Mouse (Mus musculus): ENCODE data around the gene Zkscan3.
"Not testable (repeated sequence)": the region's sequence is repeated elsewhere in the genome, so short reads cannot be mapped to it uniquely, and the experiment has no call there.

Gene Zkscan3

DNA sequence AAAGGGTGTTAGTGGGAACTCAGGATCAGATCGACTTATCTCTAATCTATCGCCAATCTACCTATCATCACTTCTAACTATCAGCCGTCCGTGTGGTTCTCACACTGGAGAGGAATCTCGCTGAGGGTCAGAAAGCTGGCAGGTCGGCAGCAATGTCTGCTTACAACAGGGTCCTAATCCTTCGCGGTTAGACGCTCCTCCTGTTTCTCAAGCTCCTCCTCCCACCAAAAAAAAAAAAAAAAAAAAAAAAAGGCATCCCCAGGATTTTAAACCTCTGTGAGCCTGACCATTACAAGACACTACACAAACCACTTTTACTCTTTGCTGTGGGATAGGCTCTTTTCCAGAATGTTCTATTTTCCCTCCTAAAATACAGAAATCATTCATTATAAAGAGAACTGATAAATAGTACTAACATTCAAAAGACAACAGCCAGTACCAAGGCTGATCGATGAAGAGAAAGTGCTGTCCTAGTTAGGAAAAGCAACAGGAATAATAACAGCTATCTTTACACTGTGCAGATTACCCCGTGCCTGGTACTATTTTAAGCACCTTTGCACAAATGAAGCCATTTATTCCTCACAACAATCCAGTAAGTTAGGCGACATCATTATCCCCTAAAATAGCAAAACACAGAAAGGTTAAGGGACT, 794 bp downstream of the Zkscan3 start:
- intact Hi-C loops (cut with DNase I), result loop anchor here (5.0 kb wide), 2 partner anchors 34 to 51 kb away; partner anchors contain the start of gene Zscan26

DNA sequence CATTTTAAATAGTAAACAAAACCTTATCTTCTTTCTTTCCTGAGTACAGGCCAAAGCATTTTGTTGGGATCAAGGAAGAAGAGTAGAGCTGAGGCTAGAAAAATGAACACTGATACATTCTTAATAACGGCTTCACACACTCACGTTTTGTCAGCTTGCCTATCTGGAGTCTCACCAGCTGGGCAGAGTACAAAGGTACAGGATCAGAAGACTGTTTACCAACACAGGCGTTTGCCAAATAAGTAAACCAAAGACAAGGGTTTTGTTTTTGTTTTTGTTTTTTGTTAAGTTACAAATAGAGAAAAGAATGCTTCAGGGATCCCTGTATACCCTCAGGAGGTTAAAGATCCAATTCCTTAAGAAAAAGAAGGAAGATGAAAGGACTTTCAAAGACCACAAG, 1.4 kb downstream of the Zkscan3 start:
- intact Hi-C loops (cut with DNase I), result loop anchor here (5.0 kb wide), 2 partner anchors 34 to 51 kb away; partner anchors contain the start of gene Zscan26

DNA sequence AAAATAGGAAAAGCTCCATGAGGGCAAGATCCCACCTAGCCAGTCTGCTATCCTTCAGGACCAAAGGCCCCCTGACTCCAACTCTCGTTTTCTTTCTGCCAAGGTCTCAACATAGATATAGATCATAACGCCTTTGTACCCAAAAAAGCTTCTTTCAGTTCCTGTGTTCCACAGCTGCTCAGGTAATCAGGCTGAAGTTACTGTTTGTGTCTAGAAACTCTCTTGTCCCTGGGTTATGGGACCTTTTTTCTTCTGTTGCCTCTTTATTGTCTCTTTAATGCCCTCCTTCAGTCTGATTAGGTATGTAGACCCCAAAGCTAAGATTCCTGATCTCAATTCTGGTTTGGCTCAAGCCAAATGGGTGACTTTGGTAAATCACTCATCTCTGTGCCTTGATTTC, 5.1 kb downstream of the Zkscan3 start:
- intact Hi-C loops (cut with DNase I), result no loop called here

DNA sequence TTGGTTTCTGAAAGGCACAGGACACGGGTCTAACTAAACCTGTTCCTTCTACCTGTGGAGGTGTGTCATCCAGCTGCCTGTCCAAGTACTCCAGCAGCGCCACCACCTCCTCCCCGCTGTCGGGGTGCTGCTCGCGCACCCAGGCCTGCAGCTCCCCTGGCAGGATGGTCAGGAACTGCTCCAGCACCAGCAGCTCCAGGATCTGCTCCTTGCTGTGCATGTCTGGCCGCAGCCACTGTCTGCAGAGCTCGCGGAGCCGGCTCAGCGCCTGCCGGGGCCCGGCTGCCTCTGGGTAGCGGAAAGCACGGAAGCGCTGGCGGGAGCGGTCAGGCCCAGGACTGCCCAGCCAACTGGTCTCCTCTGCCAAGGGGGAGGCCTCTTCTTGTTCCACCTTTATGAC, 6.5 kb downstream of the Zkscan3 start:
- intact Hi-C loops (cut with DNase I), result not testable (repeated sequence)

DNA sequence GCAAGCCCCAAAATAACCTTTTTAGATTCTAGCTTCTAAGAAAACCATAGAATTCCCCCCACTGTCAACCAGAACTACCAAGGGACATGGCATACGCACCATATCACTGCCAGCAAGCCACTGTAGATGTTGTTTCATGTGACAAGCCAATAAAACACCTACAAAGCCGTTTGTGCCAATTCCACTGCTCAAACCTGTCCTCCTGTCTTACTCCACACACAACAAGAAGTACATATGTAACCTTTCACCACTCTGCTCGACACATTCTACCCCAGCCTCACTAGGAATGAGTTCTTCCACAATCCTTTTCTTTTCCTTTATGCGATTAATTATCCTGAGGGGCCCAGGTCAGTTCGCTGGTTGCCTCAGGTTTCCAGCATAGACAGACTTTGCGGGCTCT, 6.9 kb downstream of the Zkscan3 start:
- intact Hi-C loops (cut with DNase I), result no loop called here

DNA sequence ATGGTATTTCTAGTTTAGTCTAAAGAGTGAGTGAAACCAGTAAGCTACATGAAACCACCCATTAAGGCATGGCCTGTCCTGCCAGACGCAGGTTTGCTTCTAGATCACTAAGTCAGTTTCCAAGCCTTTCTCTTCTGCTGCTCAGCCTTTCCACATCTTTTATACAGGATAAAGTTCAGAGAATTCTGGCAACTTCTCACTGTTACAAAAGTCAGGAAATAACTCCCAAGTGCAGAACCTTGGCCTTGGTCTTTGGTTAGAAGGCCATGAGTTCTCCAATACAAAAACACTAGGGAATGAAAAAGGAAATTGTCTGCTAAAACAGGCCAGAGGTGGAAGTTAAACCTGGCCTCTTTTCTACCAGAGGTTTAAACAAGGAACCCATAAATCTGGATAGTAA, 7.3 kb downstream of the Zkscan3 start:
- intact Hi-C loops (cut with DNase I), result no loop called here

DNA sequence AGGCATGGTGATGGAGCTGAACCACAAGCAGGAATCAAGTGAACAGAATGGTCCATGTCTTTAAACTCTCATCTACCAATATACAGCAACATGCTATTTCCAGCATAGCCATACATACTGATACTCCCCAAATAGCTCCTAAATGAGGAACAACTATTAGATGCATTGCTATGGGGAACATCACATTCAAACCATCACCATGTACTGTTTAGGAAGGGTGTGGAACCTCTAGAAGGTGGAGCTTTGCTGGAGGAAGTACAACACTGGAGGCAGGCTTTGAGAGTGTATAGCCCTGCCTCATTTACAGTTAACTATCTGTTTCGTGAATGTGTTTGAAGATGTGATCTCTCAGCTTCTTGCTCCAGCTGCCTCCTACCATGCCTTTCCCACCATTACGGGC, 24.8 kb downstream of the Zkscan3 start:
- intact Hi-C loops (cut with DNase I), result no loop called here

DNA sequence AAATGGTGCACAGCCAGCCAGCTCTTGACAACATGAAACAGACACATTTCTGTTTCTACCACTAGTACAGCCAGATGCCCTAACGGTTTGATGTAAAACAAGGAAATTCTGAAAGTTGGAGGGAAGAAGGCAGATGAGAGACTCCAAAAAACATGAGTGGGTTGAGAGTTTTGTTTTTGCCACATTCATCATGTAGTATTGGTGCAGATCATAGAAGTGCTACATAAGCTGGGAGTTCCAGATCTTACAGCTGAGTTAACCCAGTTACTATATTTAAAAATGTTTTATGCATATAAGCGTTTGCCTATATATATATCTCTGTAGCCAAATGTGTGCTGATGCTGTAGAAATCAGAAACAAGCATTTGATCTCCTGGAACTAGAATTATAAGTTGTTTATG, 29.9 kb downstream of the Zkscan3 start:
- intact Hi-C loops (cut with DNase I), result no loop called here

DNA sequence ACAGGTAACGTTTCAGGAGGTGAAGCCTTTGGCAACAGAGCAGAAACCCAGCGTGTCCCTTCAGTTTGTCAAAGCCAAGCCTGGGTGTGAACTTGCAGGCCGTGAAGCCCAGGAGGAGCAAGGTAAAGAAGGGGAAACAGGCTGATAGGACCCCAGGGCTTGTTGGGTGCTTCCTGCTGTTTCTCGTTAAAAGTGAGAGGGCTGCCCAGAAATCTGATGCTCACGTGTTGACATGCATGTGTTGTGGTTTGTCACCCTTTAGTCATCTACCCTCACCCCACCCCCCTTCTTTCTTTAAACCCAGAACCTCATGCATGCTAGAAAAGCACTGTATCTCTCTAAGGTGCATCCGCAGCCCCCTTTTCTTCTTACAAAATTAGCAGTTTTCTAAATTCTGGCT, 35.9 kb downstream of the Zkscan3 start:
- intact Hi-C loops (cut with DNase I), result loop anchor here (5.0 kb wide), 2 partner anchors 36 to 166 kb away; partner anchors contain the start of genes Zkscan3 and Zkscan8

DNA sequence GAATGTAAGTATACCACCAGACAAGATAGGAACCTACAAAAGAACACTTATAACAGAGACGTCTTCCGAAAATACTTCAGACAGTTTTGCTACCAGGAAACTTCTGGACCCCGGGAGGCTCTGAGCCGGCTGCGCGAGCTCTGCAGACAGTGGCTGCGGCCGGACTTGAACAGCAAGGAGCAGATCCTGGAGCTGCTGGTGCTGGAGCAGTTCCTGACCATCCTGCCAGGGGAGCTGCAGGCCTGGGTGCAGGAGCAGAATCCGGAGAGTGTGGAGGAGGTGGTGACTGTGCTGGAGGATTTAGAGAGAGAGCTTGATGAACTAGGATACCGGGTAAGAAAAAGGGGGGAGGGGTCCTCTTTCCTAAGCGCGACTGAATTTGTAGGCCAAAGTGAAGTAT, 38.8 kb downstream of the Zkscan3 start:
- intact Hi-C loops (cut with DNase I), result loop anchor here (5.0 kb wide), 2 partner anchors 89 to 144 kb away; partner anchors contain the start of gene Zscan26

DNA sequence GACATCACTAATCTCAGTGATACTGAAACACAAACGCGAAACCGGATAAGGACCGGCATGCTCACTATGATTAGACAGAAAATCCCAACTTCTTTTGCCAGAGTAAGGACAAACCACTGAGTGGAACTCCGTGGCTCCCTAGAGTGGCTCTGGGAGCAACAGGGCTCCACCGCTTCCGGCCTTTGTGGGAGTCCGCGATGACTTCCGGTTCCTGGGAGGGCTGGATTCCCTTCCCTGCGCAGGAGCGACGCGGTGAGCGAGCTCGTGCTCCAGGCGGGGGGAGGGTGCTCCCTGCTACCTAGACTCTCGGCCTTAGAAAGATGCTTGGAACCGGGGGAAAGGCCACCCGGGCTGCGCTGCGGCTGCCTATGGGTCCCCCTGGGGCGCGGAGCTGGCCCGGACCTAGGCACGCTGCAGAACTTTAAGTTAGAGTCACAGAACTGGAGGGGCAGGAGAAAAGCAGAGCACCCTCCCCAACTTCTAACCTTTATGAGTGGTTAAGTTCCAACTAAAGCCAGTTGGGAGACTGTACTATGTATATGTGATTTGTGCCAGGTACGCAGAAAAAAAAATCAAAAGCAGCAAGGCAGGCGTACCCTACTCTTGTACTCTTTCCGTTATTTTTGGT, 39.8 kb downstream of the Zkscan3 start, which contains the start of gene Zscan12:
TSS of gene Zscan12 (plus strand) at position 200 of the 628 bp plus-strand sequence.
- intact Hi-C loops (cut with DNase I), result loop anchor here (5.0 kb wide), 2 partner anchors 90 to 145 kb away; partner anchors contain the start of gene Zscan26

DNA sequence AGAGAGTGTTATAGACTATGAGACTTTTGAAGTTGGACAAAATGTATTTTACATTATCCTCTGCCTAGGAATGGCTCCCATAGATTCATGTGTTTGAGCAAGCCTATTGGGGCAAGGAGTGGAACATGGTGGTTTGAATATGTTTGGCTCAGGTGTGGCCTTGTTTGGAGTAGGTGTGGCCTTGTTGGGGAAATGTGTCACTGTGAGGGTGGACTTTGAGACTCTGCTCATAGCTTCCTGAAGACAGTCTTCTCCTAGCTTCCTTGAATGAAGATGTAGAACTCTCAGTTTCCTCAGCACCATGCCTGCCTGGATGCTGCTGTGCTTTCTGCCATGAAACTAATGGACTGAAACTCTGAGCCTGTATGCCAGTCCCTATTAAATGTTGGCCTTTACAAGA, 52.0 kb downstream of the Zkscan3 start:
- intact Hi-C loops (cut with DNase I), result no loop called here

DNA sequence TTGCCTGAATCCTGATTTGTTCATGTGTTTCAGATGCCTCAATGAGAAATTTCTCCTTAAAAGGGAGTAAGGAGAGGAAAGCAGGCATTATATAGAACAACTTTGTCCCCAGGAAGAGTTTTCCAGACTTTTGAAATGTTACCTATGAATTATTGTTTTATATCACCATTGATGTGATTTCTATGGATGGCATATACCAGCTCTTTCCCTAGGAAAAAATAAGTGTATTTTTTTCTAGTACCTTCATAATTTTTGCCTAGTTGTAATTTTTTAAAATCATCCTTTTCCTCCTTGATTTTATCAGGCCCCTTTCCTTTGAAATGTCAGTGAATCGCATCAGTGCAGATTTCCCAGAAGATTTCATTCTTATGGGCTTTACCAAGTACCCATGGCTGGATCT, 55.9 kb downstream of the Zkscan3 start, which contains the start of gene Olfr1367:
TSS of gene Olfr1367 (plus strand) at position 301 of the 400 bp plus-strand sequence.
- intact Hi-C loops (cut with DNase I), result no loop called here

Small RNA genes lying within 50 kb of the gene (microRNA-seq; reads per million reads assigned to microRNA genes)
- gene Mir1896 (0 reads per million in 2 experiments), gene Mir6942 (0 to 0.74 reads per million in 2 experiments)

All from adrenal gland (tissue).